Mouse (Mus musculus) forebrain, embryonic 16.5 days (tissue): ENCODE results near the gene Fancc. TPM values are rescaled to one million over a fixed set of nuclear protein-coding genes. Genes with fewer than 3 reads are reported as not detected.

Experiments
- ATAC-seq: fragments of 200-750 bp; cut with Nextera tagmentation; 2 replicates; pipeline ENCODE4 v1.8.0; 2017; ENCODE audit warnings: mild to moderate bottlenecking, moderate library complexity
- H3K27ac ChIP-seq: fragments of 300-500 bp; sonication (generic); 2 replicates; pipeline ENCODE4 v1.5.1; 2014; ENCODE audit warnings: low read length, control low read depth
- H3K27me3 ChIP-seq: fragments of 300-500 bp; sonication (generic); replicated peaks from 2 replicates; pipeline ENCODE4 v1.6.1; 2014; ENCODE audit warnings: low read length; ENCODE audit not compliant: control insufficient read depth, insufficient read depth
- H3K36me3 ChIP-seq: fragments of 300-500 bp; sonication (generic); 2 replicates; pipeline ENCODE4 v1.6.1; 2014; ENCODE audit not compliant: control insufficient read depth, insufficient read depth
- H3K4me1 ChIP-seq: fragments of 300-500 bp; sonication (generic); replicated peaks from 2 replicates; pipeline ENCODE4 v1.6.1; 2014; ENCODE audit warnings: low read length; ENCODE audit not compliant: control insufficient read depth, insufficient read depth
- H3K4me2 ChIP-seq: fragments of 300-500 bp; sonication (generic); 2 replicates; pipeline ENCODE4 v1.6.1; 2014; ENCODE audit warnings: mild to moderate bottlenecking, low read length, control low read depth
- H3K4me3 ChIP-seq: fragments of 300-500 bp; sonication (generic); replicated peaks from 2 replicates; pipeline ENCODE4 v1.5.1; 2014; ENCODE audit warnings: mild to moderate bottlenecking, low read length, control low read depth
- H3K9ac ChIP-seq: fragments of 300-500 bp; sonication (generic); replicated peaks from 2 replicates; pipeline ENCODE4 v1.6.1; 2014; ENCODE audit warnings: low read depth, low read length, control low read depth
- H3K9me3 ChIP-seq: fragments of 300-500 bp; sonication (generic); 2 replicates; pipeline ENCODE4 v1.6.1; 2016; ENCODE audit warnings: low read length; ENCODE audit not compliant: control insufficient read depth
- WGBS: fragments of 180-500 bp; shearing (Covaris S2); extraction: QIAGEN DNeasy Blood & Tissue Kit; methylation state at CpG from one replicate; pipeline ENCODE4 v1.1.7; 2014; 5-methylcytosine and 5-hydroxymethylcytosine counted together
- polyA plus RNA-seq: library from polyadenylated mRNA; unstranded; fragments of >200 nt; fragmentation: Nextera tagmentation; extraction: Ambion mirVana; gene quantifications from 2 replicates; pipeline ENCODE4 v1.2.1, GENCODE M21; 2015

Fancc gene
- polyA plus RNA-seq: 13.7 and 13.8 TPM in 2 replicates

DNA sequence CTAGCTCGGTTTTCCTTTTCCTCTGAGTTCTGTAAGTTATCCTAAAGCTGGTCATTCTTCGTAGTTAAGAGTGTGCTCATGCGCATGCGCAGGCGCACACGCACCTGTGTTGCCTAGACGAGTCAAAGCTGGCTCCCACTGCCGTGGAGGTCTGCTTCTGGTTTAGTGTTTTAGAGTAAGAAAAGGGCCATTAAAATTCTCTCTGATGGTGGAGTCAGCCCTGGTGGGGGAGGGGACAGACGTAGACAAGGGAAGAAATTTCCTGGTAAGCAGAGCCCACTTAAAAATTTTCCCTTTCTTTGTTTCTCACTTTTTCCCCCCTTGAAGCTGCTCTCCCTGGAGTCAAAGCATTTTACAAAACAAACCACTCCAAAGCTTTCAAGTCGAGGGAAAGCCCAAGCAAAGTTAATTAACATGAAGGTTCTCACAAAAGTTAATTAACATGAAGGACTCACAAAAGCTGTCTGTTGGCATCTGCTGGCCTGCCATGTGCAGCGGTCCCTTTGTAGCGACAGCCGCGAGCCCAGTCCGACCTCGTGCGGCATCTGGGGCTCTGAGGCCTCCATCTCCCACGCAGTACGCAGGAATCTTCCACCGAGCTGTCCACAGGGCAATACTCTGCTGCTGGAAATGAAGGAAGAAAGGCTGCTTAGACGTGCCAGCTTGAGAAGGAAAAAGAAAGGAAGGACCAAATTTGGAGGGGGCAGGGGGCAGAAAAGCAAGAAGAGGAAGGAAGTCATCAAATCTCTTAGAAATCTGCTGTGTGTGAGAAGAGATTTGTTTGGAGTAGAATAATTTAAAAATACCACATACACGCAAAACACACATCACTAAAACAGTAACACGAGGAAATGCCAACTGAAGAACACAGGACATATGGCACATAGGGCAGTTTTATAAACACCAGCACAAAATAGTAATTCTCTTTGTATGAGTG is at the start of gene Fancc:
Fancc (minus strand) TSS at position 633 of the 937 bp plus-strand sequence.
- WGBS: 12% methylated on average over 23 of the region's 23 CpGs
- H3K27me3 ChIP-seq: no peaks in the 10 kb centered on the region
- H3K9ac ChIP-seq: no peak within 1 kb of the TSS
- no peaks in the 10 kb centered on the region for H3K9me3 ChIP-seq
- H3K36me3 ChIP-seq: no peaks in the 10 kb centered on the region
- H3K4me3 ChIP-seq: no peak within 1 kb of the TSS
- no peak within 1 kb of the TSS for H3K27ac ChIP-seq
- H3K4me2 ChIP-seq: peak within 1 kb of the TSS; percentile 33
- ATAC-seq: peak; percentile 79
- H3K4me1 ChIP-seq: peaks cover 8% of the 10 kb centered on the region

DNA sequence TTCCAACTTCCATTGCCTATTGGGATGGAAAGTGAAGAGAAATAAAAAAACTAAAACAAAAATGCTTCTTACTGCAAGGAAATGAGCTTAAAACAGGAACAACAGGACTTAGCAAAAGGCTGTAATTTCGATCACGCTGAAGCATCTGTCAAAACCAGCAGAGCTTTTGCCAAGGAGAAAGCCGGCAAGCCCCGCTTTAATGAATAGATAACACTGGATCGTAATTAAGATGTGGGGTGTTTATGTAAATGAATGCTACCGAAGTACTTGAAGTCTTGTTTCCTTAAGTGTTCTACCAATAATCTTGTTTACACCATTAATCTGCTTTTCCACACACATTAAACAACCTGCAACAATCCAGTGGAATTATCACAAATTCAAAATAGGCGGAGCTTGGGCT is 48.2 kb upstream of the Fancc start:
- Histone ChIP-seq H3K4me1 (peaks cover 41% of the 10 kb centered on the region), H3K27ac (peak overlapping the region; percentile 41), H3K4me3 (no peak overlapping the region), H3K36me3 (peaks cover 6% of the 10 kb centered on the region), H3K4me2 (peak overlapping the region; percentile 45), H3K9ac (no peak overlapping the region), H3K9me3 (no peaks in the 10 kb centered on the region), H3K27me3 (peaks cover 4% of the 10 kb centered on the region; the same call in 1 of the 2 replicates)
- peak; percentile 29 for ATAC-seq
- 8% methylated on average over 7 of the region's 7 CpGs for WGBS

DNA sequence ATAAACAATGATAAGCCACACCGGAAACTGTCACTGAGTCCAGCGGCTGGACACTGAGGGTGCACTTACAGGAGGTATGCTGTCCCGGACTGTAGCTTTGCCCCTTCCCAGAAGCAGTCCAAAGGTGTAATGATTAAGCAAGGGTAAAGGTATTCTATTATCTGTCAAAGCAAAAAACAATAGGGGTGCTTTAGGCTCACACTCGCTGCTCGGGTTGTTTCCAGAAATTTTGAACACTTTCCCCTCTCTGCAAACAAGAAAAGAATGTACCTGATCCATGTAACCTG is 47.8 kb upstream of the Fancc start:
- Histone ChIP-seq H3K9ac (no peak overlapping the region), H3K9me3 (no peaks in the 10 kb centered on the region), H3K36me3 (peaks cover 6% of the 10 kb centered on the region), H3K4me3 (no peak overlapping the region), H3K27ac (peak overlapping the region; percentile 41), H3K4me1 (peaks cover 41% of the 10 kb centered on the region), H3K4me2 (peak overlapping the region; percentile 45), H3K27me3 (peaks cover 4% of the 10 kb centered on the region; the same call in 1 of the 2 replicates)
- ATAC-seq: no peak
- 7% methylated on average over 5 of the region's 5 CpGs for WGBS

DNA sequence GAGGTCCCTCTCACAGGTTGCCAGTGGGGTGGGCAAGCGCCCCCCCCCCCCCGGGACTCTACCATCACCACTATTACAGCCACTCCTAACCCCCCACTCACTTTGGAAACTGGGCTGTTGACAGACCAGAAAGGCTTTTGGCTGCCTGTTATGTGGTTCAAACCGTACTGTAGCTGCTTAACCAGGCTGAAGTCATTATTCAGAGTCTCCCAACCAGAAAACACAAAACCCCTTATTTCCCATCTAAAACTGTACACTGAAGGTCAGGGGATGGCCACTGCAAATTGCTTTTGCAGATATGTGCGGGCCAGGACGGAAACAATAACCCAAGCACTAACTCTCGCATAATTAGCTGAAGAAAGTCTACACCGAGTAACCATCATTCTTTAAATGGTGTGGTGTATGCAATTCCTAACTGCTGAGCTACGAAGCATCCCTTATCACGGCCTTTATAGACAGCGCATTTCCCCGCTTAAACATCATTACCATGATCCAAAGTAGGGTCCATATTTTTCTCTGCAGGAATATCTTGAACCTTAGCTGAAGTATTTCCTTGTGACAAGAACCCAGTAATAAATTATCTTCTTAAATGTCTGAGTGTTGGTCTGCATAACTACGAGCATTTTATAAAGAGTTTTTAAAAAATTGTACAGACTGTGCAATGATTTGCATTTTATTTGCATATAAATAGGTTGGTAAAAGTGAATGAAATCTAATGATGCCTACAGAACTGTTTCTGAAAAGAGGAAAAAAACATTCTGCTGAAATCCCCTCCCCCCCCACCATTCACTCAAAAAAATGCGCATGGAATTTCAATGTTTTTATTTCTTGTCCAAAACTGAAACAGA is 47.3 kb upstream of the Fancc start:
- no peaks in the 10 kb centered on the region for H3K9me3 ChIP-seq
- H3K27me3 ChIP-seq: peaks cover 4% of the 10 kb centered on the region; the same call in 1 of the 2 replicates
- H3K27ac ChIP-seq: peak overlapping the region; percentile 45
- H3K4me3 ChIP-seq: no peak overlapping the region
- peaks cover 38% of the 10 kb centered on the region for H3K4me1 ChIP-seq
- ATAC-seq: peak; percentile 50
- 10% methylated on average over 13 of the region's 13 CpGs for WGBS
- peak overlapping the region; percentile 45 for H3K4me2 ChIP-seq
- H3K9ac ChIP-seq: no peak overlapping the region
- peaks cover 9% of the 10 kb centered on the region for H3K36me3 ChIP-seq

DNA sequence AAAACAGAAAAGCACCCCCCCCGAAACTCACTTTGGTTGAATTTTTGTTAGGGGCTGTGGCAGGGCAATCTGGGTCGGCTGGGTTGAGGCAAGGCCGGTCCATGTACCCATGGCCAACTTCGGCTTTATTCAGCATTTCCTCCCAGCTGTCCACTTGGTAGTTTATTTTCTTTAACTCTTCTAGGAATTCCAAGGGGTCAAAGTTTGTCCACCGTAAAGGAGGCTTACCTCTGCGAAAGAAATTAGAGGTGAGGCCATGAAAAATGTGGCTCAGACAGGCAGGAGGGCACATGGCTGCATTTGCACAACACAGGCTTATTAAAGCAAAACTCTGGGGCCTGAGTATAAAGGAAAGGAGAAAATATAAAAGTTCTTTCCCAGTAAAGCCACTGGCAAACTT is 46.4 kb upstream of the Fancc start:
- no peak overlapping the region for H3K27ac ChIP-seq
- H3K4me1 ChIP-seq: peaks cover 33% of the 10 kb centered on the region
- ATAC-seq: no peak

DNA sequence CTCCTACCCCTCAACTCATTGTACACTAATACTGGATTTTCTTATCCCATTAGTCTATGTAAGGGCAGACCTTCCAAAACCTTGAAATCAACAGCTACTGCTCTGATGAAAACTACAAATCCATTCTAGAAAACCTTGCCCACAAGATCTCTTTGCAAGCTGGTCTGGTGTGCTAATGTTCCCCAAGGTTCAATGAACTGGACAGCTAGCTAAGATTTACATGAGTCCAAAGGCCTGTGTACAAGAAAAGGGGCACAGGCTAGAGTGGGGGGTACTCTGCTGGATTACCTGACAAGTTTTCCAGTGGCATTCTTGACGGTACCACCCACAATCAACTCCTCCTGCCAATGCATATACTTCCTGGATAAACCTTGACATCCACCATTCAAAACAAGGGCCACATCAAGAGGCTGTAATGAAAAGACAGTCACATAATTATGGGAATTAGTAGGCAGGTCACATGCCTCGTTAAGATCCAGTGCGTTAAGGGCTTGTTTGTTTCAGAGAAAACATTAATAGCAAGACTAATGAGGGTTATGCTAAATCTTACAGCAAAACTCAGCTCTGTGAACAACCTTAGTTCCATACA is 45.8 kb upstream of the Fancc start:
- ATAC-seq: peak; percentile 47
- no peaks in the 10 kb centered on the region for H3K9me3 ChIP-seq
- H3K36me3 ChIP-seq: peaks cover 18% of the 10 kb centered on the region
- H3K27me3 ChIP-seq: no peaks in the 10 kb centered on the region
- H3K4me2 ChIP-seq: no peak overlapping the region
- H3K9ac ChIP-seq: no peak overlapping the region
- H3K27ac ChIP-seq: no peak overlapping the region
- WGBS: 20% methylated on average over 3 of the region's 3 CpGs
- no peak overlapping the region for H3K4me3 ChIP-seq
- H3K4me1 ChIP-seq: peaks cover 33% of the 10 kb centered on the region

More for the DNA sequence above, 46.4 kb upstream of the Fancc start:
- peaks cover 3% of the 10 kb centered on the region; the same call in 1 of the 2 replicates for H3K27me3 ChIP-seq
- no peak overlapping the region for H3K4me2 ChIP-seq
- H3K4me3 ChIP-seq: no peak overlapping the region
- peaks cover 16% of the 10 kb centered on the region for H3K36me3 ChIP-seq
- no peak overlapping the region for H3K9ac ChIP-seq
- 21% methylated on average over 6 of the region's 6 CpGs for WGBS
- H3K9me3 ChIP-seq: no peaks in the 10 kb centered on the region

DNA sequence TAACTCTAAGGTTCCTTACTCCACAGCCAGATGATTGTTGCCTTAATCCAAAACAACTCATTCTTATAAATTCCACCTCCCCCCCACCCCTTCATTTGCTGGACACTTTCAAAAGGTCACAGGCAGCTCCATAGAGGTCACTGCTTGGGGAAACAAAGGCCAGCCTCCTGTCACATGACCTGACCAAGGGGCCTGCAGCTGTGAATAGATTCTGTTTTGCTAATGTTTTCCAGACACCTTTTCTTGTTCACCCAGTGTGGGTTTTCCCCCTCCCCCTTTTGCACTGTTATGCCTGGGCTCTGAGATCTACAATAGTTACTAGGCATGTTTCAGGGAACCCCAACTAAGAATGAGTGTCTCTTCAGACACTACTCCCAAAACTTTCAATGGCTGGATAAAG is 44.4 kb upstream of the Fancc start:
- Histone ChIP-seq H3K36me3 (peaks cover 20% of the 10 kb centered on the region), H3K27me3 (no peaks in the 10 kb centered on the region), H3K4me1 (peaks cover 33% of the 10 kb centered on the region), H3K4me3 (no peak overlapping the region), H3K27ac (no peak overlapping the region), H3K4me2 (no peak overlapping the region), H3K9ac (no peak overlapping the region), H3K9me3 (no peaks in the 10 kb centered on the region)
- ATAC-seq: no peak

DNA sequence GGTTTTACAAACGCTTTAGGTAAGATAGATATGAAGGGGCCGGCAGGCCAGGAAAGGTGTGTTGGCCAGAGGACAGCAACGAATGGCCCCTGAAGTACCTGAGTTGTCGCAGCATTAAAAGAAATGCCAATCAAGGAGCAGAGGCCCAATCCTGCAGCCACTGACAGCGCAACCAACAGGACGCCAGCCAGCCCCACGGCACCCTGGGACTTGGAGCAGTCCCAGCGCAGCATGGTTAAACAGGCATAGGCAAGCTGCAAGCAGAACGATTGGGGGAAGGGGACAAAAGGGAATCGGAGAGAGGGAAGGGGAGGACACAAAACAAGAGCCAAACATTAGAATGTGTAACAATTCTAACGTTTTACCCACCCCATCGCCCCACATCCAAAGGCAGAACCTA is 43.5 kb upstream of the Fancc start:
- no peak for ATAC-seq
- H3K36me3 ChIP-seq: peaks cover 28% of the 10 kb centered on the region
- 73% methylated on average over 12 of the region's 12 CpGs for WGBS

DNA sequence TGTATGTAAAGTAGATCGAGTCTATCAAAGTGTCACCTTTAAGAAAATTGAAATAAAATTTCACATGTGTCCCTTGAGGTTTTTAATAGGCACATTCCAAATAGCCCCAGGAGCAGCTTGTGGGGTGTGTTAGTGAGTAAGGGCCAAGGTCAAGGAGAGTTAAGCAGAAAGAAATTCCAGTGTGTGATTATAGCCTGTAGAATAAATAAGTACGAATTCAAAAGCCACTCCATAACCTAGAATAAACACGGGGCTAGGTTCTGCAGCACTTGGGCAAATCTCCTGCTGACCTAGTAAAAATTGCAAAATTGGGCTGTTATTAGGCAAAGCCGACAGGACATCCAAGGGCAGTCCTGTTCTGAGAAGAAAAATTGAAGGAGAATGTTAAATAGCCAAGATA is 37.9 kb upstream of the Fancc start:
- Histone ChIP-seq H3K27ac (no peak overlapping the region), H3K9me3 (no peaks in the 10 kb centered on the region), H3K36me3 (peaks cover 34% of the 10 kb centered on the region), H3K4me3 (no peak overlapping the region), H3K4me2 (no peak overlapping the region), H3K9ac (no peak overlapping the region), H3K4me1 (peaks cover 6% of the 10 kb centered on the region), H3K27me3 (no peaks in the 10 kb centered on the region)
- WGBS: 89% methylated on average over 4 of the region's 4 CpGs
- ATAC-seq: no peak

More for the DNA sequence above, 43.5 kb upstream of the Fancc start:
- H3K4me2 ChIP-seq: no peak overlapping the region
- no peaks in the 10 kb centered on the region for H3K9me3 ChIP-seq
- peaks cover 26% of the 10 kb centered on the region for H3K4me1 ChIP-seq
- H3K9ac ChIP-seq: no peak overlapping the region
- H3K27me3 ChIP-seq: no peaks in the 10 kb centered on the region
- no peak overlapping the region for H3K27ac ChIP-seq
- H3K4me3 ChIP-seq: no peak overlapping the region
